In genomic region chr9:123479196-123479669, GRCm38 (mm10) we compare ENCODE assay signal across 8 mouse cellular contexts. TPM values are rescaled to one million over a fixed set of nuclear protein-coding genes. Genes with fewer than 3 reads are reported as not detected.
DNase-seq lines count a peak whose midpoint lies in the region; ATAC-seq and TF ChIP-seq lines count a peak whose summit lies in the region.

No protein-coding gene starts in this region.

- H3K4me3 ChIP-seq in lung, adult 2 months (replicated peaks; ENCODE audit: extremely low read depth, low read depth, low read length), result peak overlapping the region; percentile 83
- peak overlapping the region; percentile 74 for H3K4me3 ChIP-seq in embryonic fibroblast, embryonic 13.5 days (ENCODE audit: insufficient read depth, low read length)
- H3K4me3 ChIP-seq in lung, embryonic 16.5 days (ENCODE audit: low read length), result peak overlapping the region; percentile 62

- WGBS in lung, adult 2 months, result 10% methylated on average over 17 of the region's 17 CpGs
- WGBS in lung, embryonic 16.5 days, result 4% methylated on average over 17 of the region's 17 CpGs

- H3K27me3 ChIP-seq in lung, embryonic 16.5 days (ENCODE audit: control insufficient read depth, insufficient read depth, low read depth, low read length), result no peaks in the 10 kb centered on the region

- no peak for TF ChIP-seq CTCF in lung, adult 2 months (IDR thresholded peaks at IDR 0.05; ENCODE audit: insufficient read depth, low read length)
- TF ChIP-seq CTCF in embryonic fibroblast, embryonic 13.5 days (IDR thresholded peaks at IDR 0.05; ENCODE audit: borderline replicate concordance, insufficient read depth, low read length), result no peak

- H3K9me3 ChIP-seq in lung, embryonic 16.5 days (ENCODE audit: control insufficient read depth, low read length), result no peaks in the 10 kb centered on the region

- no peaks in the 10 kb centered on the region for H3K36me3 ChIP-seq in lung, embryonic 16.5 days (ENCODE audit: control insufficient read depth, insufficient read depth, low read length)

- peak overlapping the region; percentile 95 for H3K4me2 ChIP-seq in lung, embryonic 16.5 days (ENCODE audit: low read depth, low read length)

- H3K27ac ChIP-seq in embryonic fibroblast, embryonic 13.5 days (ENCODE audit: insufficient read depth, low read length), result peak overlapping the region; percentile 58
- peak overlapping the region; percentile 88 for H3K27ac ChIP-seq in lung, embryonic 16.5 days (ENCODE audit: low read length)

- no peak for TF ChIP-seq POLR2A in lung, adult 2 months (IDR thresholded peaks at IDR 0.05; ENCODE audit: borderline replicate concordance, extremely low read depth, low read depth, low read length)
- no peak for TF ChIP-seq POLR2A in embryonic fibroblast, embryonic 13.5 days (IDR thresholded peaks at IDR 0.05; ENCODE audit: low read depth, low read length)

- ATAC-seq in lung, embryonic 16.5 days (ENCODE audit: low read depth), result peak; percentile 1

- peak overlapping the region; percentile 84 for H3K9ac ChIP-seq in lung, embryonic 16.5 days (ENCODE audit: low read length)

- no peak for DNase-seq in lung, adult 2 months
- no peak for DNase-seq in lung, postnatal 25 days (ENCODE audit: low spot score)
- peak; percentile 56 for DNase-seq in induced T-regulatory cell, adult 2 months (ENCODE audit: low read depth)
- peak; percentile 20 to 22 for DNase-seq in spleen, postnatal 14 days (ENCODE audit: low spot score in 2 of 2)
- no peak for DNase-seq in left cerebral cortex, adult 18-20 months (ENCODE audit: low spot score in 2 of 2)
- no peak for DNase-seq in urinary bladder, adult 2 months (ENCODE audit: low spot score)

- H3K4me1 ChIP-seq in lung, adult 2 months (ENCODE audit: control insufficient read depth, insufficient read depth, low read length), result peaks cover 33% of the 10 kb centered on the region
- peaks cover 6% of the 10 kb centered on the region; the same call in 1 of the 2 replicates for H3K4me1 ChIP-seq in embryonic fibroblast, embryonic 13.5 days (ENCODE audit: control insufficient read depth, insufficient read depth, low read length)
- H3K4me1 ChIP-seq in lung, embryonic 16.5 days (replicated peaks; ENCODE audit: control insufficient read depth, insufficient read depth, low read length), result peaks cover 50% of the 10 kb centered on the region

RNA-seq across cellular contexts. Expression of gene Limd1, which starts 0.7 kb away (rescaled TPM):
- polyA plus RNA-seq in lung, adult 2 months (2012; rRNA removed), result 42.0 and 73.5 TPM in 2 replicates
- 29.1 and 29.7 TPM in 2 replicates for polyA plus RNA-seq in embryonic fibroblast, embryonic 13.5 days (2011; ENCODE audit: insufficient read length, low read depth, missing spikeins)
- polyA plus RNA-seq in lung, embryonic 16.5 days (2015; fragmentation: Nextera tagmentation; extraction: Ambion mirVana), result 57.3 and 61.5 TPM in 2 replicates
- total RNA-seq in left cerebral cortex, adult 18-20 months (2021), result 1 to 10 TPM; 5.9 to 6.4 TPM
- polyA plus RNA-seq in urinary bladder, adult 2 months (2012; rRNA removed), result 27.4 and 31.9 TPM in 2 replicates

RNA-seq across cellular contexts. Expression of gene Sacm1l, which starts 50.3 kb away (rescaled TPM):
- polyA plus RNA-seq in lung, adult 2 months (2012; rRNA removed), result 5.6 and 9.8 TPM in 2 replicates
- 58.0 and 65.2 TPM in 2 replicates for polyA plus RNA-seq in embryonic fibroblast, embryonic 13.5 days (2011; ENCODE audit: insufficient read length, low read depth, missing spikeins)
- 57.9 and 58.1 TPM in 2 replicates for polyA plus RNA-seq in lung, embryonic 16.5 days (2015; fragmentation: Nextera tagmentation; extraction: Ambion mirVana)
- total RNA-seq in left cerebral cortex, adult 18-20 months (2021), result 10 to 100 TPM; 69.3 to 70.2 TPM
- 29.2 and 34.1 TPM in 2 replicates for polyA plus RNA-seq in urinary bladder, adult 2 months (2012; rRNA removed)

Comparison
In these comparisons a context has a peak if more than half of its experiments do, and no peak if none do; other contexts are left out.
1. DNase-seq: peak in induced T-regulatory cell, adult 2 months (single experiment) and spleen, postnatal 14 days (2 of 2); none in lung, adult 2 months (single experiment), lung, postnatal 25 days (single experiment), left cerebral cortex, adult 18-20 months (0 of 2) and urinary bladder, adult 2 months (single experiment).
2. Peak in every context shown above with its lines, with median percentiles within 50 percentile points of each other: H3K4me3 ChIP-seq.